Mouse (Mus musculus) embryonic facial prominence, embryonic 10.5 days (tissue): ENCODE results near the gene Dapk1. TPM values are rescaled to one million over a fixed set of nuclear protein-coding genes. Genes with fewer than 3 reads are reported as not detected.
"Not testable (repeated sequence)": the region's sequence is repeated elsewhere in the genome, so short reads cannot be mapped to it uniquely, and the experiment has no call there.

Source experiments
- DNase-seq: peaks from one replicate; pipeline ENCODE4 v3.0.0-alpha.2; 2017; ENCODE audit warnings: low spot score
- H3K27ac ChIP-seq: fragments of 300-500 bp; sonication (generic); replicated peaks from 2 replicates; pipeline ENCODE4 v1.5.1; 2016; ENCODE audit warnings: mild to moderate bottlenecking
- H3K27me3 ChIP-seq: fragments of 300-500 bp; sonication (generic); replicated peaks from 2 replicates; pipeline ENCODE4 v1.6.1; 2016; ENCODE audit warnings: low read depth, mild to moderate bottlenecking; ENCODE audit not compliant: poor library complexity, severe bottlenecking
- H3K36me3 ChIP-seq: fragments of 300-500 bp; sonication (generic); replicated peaks from 2 replicates; pipeline ENCODE4 v1.6.1; 2016; ENCODE audit warnings: mild to moderate bottlenecking, moderate library complexity
- H3K4me1 ChIP-seq: fragments of 300-500 bp; sonication (generic); 2 replicates; pipeline ENCODE4 v1.6.1; 2016
- H3K4me3 ChIP-seq: fragments of 300-500 bp; sonication (generic); 2 replicates; pipeline ENCODE4 v1.5.1; 2016; ENCODE audit warnings: mild to moderate bottlenecking, moderate library complexity
- H3K9me3 ChIP-seq: fragments of 300-500 bp; sonication (generic); 2 replicates; pipeline ENCODE4 v1.6.1; 2016; ENCODE audit warnings: mild to moderate bottlenecking
- WGBS: fragments of 180-500 bp; shearing (Covaris S2); methylation state at CpG from one replicate; pipeline ENCODE4 v1.1.7; 2016; 5-methylcytosine and 5-hydroxymethylcytosine counted together
- polyA plus RNA-seq: library from polyadenylated mRNA; unstranded; fragments of >200 nt; fragmentation: Nextera tagmentation; extraction: Ambion mirVana; gene quantifications from 2 replicates; pipeline ENCODE4 v1.2.1, GENCODE M21; 2016

Dapk1 gene
- polyA plus RNA-seq, 1 experiment from 2014 or later = 20.9 TPM

GRCm38 (mm10) chr13:60602416-60603251 is 887 bp downstream of the Dapk1 start:
- 12% methylated on average over 34 of the region's 34 CpGs for WGBS
- peaks cover 22% of the 10 kb centered on the region for H3K4me1 ChIP-seq

DNA sequence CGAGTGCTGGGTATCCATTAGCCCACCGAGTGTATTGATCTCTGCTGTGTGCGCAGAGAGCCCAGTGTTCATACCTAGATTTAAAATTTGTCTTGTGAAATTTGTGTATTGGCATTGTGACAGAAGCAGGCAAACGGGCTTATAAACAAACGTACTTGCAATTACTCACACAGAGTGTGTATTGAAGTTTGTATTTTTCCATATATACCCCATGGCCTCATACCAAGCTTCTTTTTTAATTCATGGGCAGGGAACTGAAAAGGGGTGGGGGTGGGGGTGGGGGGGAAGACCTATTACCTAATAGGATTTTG is 1.5 kb downstream of the Dapk1 start:
- Histone ChIP-seq H3K27me3 (no peaks in the 10 kb centered on the region), H3K27ac (peak overlapping the region; percentile 94), H3K9me3 (no peaks in the 10 kb centered on the region), H3K4me1 (peaks cover 23% of the 10 kb centered on the region), H3K4me3 (peak overlapping the region; percentile 92), H3K36me3 (peaks cover 39% of the 10 kb centered on the region)
- no peak for DNase-seq
- WGBS = 69% methylated on average over 5 of the region's 5 CpGs

More at GRCm38 (mm10) chr13:60602416-60603251, 887 bp downstream of the Dapk1 start:
- H3K9me3 ChIP-seq = no peaks in the 10 kb centered on the region
- peak overlapping the region; percentile 92 for H3K4me3 ChIP-seq
- no peaks in the 10 kb centered on the region for H3K27me3 ChIP-seq
- peaks cover 35% of the 10 kb centered on the region for H3K36me3 ChIP-seq
- peak; percentile 73 for DNase-seq
- H3K27ac ChIP-seq = peak overlapping the region; percentile 94

DNA sequence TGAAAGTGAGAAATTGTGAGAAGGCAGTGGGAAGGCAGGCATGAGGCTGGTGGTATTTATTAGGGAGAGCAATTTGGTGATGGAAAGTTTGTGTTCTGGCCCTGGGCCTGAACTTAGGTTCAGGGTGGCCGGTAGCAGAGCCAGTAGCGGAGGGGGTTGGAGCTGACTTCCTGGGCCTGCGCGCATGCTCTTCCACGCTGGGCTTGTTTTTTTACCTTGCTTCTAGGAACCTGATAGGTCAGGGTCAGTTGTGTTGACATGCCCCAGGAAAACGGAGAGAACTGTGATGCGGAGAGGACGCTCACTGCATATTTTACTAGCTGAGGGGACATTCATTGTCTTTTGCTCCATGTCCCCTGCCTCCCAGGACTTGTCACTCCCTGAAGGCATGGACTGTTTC is 5.7 kb downstream of the Dapk1 start:
- no peaks in the 10 kb centered on the region for H3K9me3 ChIP-seq
- no peak overlapping the region for H3K27ac ChIP-seq
- H3K27me3 ChIP-seq = no peaks in the 10 kb centered on the region
- WGBS = 74% methylated on average over 8 of the region's 8 CpGs
- H3K4me3 ChIP-seq = no peak overlapping the region
- DNase-seq = no peak
- H3K4me1 ChIP-seq = peaks cover 39% of the 10 kb centered on the region
- H3K36me3 ChIP-seq = peaks cover 54% of the 10 kb centered on the region

DNA sequence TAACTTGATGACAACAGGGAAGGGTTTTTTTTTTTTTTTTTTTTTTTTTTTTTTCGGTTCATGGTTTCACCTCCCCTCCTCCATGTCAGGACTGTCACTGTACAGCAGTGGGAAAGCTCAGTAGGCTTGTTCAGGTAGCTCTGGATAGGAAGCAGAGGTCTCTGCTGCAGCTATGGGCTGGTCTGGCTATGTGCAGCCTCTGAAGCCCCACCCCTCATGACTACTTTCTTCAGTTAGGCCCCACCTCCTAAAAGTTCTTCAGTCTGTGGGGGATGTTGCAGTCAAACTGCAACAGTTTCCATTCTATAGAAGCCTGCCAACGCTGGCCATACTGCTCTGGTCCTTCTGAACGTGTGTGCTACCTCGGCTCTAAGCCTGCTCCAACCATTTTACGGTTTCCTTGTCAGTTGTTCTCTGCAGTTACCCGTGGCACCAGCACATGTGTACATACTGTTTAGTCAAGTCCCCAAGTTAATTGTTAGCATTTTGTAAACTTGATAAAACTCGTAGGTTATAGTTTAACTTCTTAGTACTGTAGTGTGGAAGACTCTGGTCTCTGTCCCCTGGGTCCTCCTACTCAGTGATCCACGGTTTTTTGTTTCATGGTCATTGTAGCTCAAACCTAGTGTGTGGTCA is 6.8 kb downstream of the Dapk1 start:
- H3K27me3 ChIP-seq = no peaks in the 10 kb centered on the region
- 85% methylated on average over 8 of the region's 8 CpGs for WGBS
- no peak for DNase-seq
- peaks cover 57% of the 10 kb centered on the region for H3K36me3 ChIP-seq
- H3K9me3 ChIP-seq = no peaks in the 10 kb centered on the region
- peaks cover 34% of the 10 kb centered on the region for H3K4me1 ChIP-seq
- H3K4me3 ChIP-seq = no peak overlapping the region
- H3K27ac ChIP-seq = no peak overlapping the region

GRCm38 (mm10) chr13:60609234-60609633 is 7.5 kb downstream of the Dapk1 start:
- WGBS = 75% methylated on average over 4 of the region's 4 CpGs
- no peak for DNase-seq
- Histone ChIP-seq H3K4me1 (peaks cover 31% of the 10 kb centered on the region), H3K9me3 (no peaks in the 10 kb centered on the region), H3K4me3 (no peak overlapping the region), H3K27ac (no peak overlapping the region), H3K27me3 (no peaks in the 10 kb centered on the region), H3K36me3 (peaks cover 61% of the 10 kb centered on the region)

DNA sequence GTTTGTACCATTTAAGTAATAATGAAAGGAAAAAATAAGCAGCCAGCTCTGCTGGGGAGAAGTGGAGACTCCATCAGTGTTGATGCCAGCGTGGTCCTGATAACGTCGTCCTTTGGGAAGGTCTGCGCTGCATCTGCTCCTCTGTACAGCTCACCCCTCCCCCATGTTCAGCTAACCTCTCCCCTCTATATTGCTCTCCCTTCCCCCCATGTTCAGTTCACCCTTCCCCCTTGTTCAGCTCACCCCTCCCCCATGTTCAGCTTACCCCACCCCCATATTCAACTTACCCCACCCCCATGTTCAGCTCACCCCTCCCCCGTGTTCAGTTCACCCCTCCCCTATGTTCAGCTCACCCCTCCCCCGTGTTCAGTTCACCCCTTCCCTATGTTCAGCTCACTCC is 8.8 kb downstream of the Dapk1 start:
- 56% methylated on average over 6 of the region's 6 CpGs for WGBS
- peaks cover 38% of the 10 kb centered on the region for H3K4me1 ChIP-seq
- H3K27me3 ChIP-seq = no peaks in the 10 kb centered on the region
- H3K4me3 ChIP-seq = no peak overlapping the region
- no peaks in the 10 kb centered on the region for H3K9me3 ChIP-seq
- DNase-seq = no peak
- H3K27ac ChIP-seq = peak overlapping the region; percentile 35; the same call in 1 of the 2 replicates
- H3K36me3 ChIP-seq = peaks cover 48% of the 10 kb centered on the region

- H3K9me3 ChIP-seq, H3K27ac ChIP-seq, H3K27me3 ChIP-seq, H3K4me3 ChIP-seq, DNase-seq: not testable (repeated sequence)
- Histone ChIP-seq H3K36me3 (peaks cover 44% of the 10 kb centered on the region), H3K4me1 (peaks cover 42% of the 10 kb centered on the region)
- WGBS = 76% methylated on average over 6 of the region's 6 CpGs
Measured at GRCm38 (mm10) chr13:60610971-60611370, 9.2 kb downstream of the Dapk1 start.

DNA sequence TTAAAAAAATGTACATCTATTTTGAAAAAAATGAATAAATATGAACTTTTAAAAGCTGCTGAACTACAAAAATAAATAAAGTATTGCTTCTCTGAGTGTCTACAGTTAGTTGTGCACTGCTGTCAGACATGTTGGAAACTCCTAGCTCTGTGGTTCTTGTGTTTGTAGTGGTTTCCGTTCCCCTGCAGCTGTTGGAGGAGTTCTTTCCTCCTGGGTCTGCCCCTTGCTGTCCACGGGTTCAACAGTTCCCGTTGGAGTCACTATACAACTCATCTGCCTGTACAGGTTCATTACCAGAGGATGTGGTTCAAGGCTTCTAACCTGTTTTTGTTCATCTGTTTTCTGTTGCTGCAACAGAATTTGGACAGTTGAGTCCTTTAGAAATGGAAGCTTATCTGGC is 10.4 kb downstream of the Dapk1 start:
- H3K4me3 ChIP-seq = no peak overlapping the region
- H3K36me3 ChIP-seq = peaks cover 33% of the 10 kb centered on the region
- H3K27ac ChIP-seq = no peak overlapping the region
- no peak for DNase-seq
- H3K27me3 ChIP-seq = no peaks in the 10 kb centered on the region
- H3K9me3 ChIP-seq = no peaks in the 10 kb centered on the region
- H3K4me1 ChIP-seq = peaks cover 49% of the 10 kb centered on the region
- 73% methylated on average over 3 of the region's 3 CpGs for WGBS

- Histone ChIP-seq H3K9me3 (no peaks in the 10 kb centered on the region), H3K27me3 (no peaks in the 10 kb centered on the region), H3K27ac (no peak overlapping the region), H3K4me1 (peaks cover 59% of the 10 kb centered on the region), H3K36me3 (peaks cover 24% of the 10 kb centered on the region), H3K4me3 (no peak overlapping the region)
- 92% methylated on average over 8 of the region's 8 CpGs for WGBS
- DNase-seq = no peak
Measured at GRCm38 (mm10) chr13:60614154-60614553, 12.4 kb downstream of the Dapk1 start.

DNA sequence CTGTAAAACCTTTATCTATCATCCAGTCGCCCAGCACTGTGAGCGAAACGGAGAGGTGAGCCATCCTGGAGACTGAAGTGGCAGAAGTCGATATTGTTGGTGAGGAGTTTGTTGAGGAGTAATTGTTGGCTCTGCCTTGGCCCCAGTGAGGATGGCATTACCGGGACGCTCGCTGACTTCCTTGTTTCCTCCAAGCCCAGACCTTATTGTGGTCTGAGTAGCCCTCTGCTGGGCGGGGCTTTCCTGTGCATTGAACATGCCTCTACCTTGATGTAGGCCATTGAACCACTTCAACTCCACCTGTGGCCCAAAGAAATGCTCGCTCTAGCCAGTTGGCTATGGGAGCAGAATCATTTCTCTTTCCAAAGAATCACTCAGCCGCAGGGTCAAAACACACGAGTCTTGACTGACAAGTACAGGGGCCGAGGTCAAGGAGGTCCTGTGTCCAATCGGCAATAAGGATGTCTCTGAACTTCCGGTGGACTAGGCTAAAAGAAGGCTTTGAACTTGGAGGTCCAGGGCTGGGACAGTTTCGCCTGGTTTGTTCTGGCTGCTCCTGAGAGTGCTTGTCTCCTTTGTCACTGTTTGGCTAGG is 13.4 kb downstream of the Dapk1 start:
- 63% methylated on average over 15 of the region's 15 CpGs for WGBS
- H3K27ac ChIP-seq = no peak overlapping the region
- DNase-seq = no peak
- H3K9me3 ChIP-seq = no peaks in the 10 kb centered on the region
- peaks cover 65% of the 10 kb centered on the region for H3K4me1 ChIP-seq
- peaks cover 24% of the 10 kb centered on the region for H3K36me3 ChIP-seq
- H3K27me3 ChIP-seq = no peaks in the 10 kb centered on the region
- no peak overlapping the region for H3K4me3 ChIP-seq

DNA sequence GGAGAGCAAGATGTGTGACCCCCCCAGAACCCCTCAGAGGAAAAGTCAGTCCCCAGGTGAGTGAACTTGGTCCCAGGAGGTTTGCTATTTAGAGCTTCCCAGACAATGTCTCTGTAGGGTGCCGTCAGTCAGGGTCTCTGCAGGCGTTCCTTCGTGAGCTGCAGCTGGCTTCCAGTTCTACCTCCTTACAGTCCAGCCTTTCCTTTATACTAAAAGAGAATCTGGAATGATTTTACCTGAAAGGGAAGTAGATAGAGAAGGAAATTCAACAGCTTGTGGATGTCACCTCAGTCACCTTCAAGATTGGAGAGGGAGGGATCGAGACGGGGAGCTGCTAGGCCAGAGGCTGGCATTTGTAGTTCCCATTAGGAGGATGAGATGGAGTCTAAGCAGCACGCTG is 14.3 kb downstream of the Dapk1 start:
- Histone ChIP-seq H3K9me3 (no peaks in the 10 kb centered on the region), H3K36me3 (peaks cover 19% of the 10 kb centered on the region), H3K27ac (no peak overlapping the region), H3K4me1 (peaks cover 61% of the 10 kb centered on the region), H3K27me3 (no peaks in the 10 kb centered on the region), H3K4me3 (no peak overlapping the region)
- DNase-seq = no peak
- WGBS = 49% methylated on average over 6 of the region's 6 CpGs

- 59% methylated on average over 9 of the region's 9 CpGs for WGBS
- Histone ChIP-seq H3K36me3 (peaks cover 11% of the 10 kb centered on the region), H3K9me3 (no peaks in the 10 kb centered on the region), H3K4me1 (peaks cover 60% of the 10 kb centered on the region), H3K4me3 (no peak overlapping the region), H3K27ac (no peak overlapping the region), H3K27me3 (no peaks in the 10 kb centered on the region)
- no peak for DNase-seq
Measured at GRCm38 (mm10) chr13:60618287-60618686, 16.5 kb downstream of the Dapk1 start.

- DNase-seq = no peak
- Histone ChIP-seq H3K4me1 (peaks cover 57% of the 10 kb centered on the region), H3K27me3 (no peaks in the 10 kb centered on the region), H3K27ac (no peak overlapping the region), H3K36me3 (0 out of 2 replicates have a peak, but pooled peaks cover 5% of the 10 kb centered on the region), H3K9me3 (no peaks in the 10 kb centered on the region), H3K4me3 (no peak overlapping the region)
- WGBS = 53% methylated on average over 6 of the region's 6 CpGs
Measured at GRCm38 (mm10) chr13:60619723-60620122, 18.0 kb downstream of the Dapk1 start.
